Mouse (Mus musculus) cerebral cortex, adult 2 months (tissue): ENCODE results near the gene Pex19.

Source experiments
- WGBS: fragments of 180-500 bp; shearing (Covaris S2); methylation state at CpG from one replicate; pipeline ENCODE4 v1.1.7; 2018; 5-methylcytosine and 5-hydroxymethylcytosine counted together

Gene Pex19

DNA sequence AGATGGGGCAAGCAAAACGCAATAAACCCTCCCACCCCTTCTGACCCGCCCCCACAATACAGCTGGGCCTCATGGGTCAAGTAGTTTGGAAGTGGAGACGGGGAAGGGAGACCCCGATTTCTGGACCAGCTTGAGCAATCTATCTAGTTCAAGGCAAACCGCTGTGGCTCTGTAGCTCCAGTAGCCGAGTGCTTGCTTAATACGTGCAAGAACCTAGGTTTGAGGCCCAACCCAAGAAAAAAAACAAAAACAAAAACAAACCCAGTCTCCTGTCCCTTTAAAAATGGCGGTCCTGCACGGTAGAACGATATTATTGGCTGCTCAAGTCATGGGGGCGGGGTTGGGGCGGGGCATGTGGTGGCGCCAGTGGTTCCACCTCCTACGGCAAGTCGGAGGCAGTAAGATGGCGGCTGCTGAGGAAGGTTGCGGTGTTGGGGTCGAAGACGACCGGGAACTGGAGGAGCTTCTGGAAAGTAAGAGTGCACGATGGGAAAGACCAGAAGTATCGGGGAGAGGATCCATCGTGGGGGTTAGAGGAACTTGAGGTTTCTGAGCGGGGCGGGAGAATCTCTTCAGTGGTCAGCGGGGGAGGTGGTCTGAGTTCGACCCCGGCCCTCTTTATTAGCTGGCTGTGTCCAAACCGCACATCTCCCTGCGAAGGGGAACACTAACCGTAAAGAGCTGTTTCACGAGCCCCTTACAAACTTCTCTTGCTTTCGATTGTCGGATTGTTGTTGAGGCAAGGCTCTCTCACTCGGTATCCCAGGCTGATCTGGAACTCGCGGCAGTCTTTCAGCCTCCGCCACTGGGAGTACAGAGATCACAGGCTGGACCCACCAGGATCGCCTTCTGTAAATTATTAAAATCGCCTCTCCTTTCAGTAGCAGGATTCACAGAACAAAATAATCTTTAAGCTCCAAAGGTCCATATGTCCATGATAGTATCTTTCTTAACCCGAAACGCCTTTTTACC is at the start of gene Pex19:
Gene Pex19 (plus strand): TSS at position 380 of the 972 bp plus-strand sequence.
- WGBS: 1% methylated on average over 42 of the region's 42 CpGs

DNA sequence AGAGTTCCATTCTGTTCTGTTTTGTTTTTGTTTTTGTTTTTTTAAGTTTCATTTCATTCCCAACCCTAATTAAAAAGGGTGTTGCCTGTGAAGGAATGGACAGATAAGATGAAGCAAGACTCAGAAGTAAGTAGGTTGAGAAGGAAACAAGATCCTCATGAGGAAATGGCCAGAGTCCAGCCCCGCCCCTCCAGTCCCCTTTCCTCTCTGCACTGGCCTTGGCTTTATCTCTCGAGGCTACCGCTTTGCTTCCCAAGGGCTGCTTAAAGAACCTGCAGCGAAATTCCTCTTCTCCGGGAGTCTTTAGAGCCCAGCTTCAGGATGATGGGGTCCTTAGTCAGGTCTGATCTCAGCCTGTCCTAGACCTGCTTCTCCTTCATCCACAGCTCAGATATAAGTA is 48.6 kb upstream of the Pex19 start:
- WGBS: 73% methylated on average over 5 of the region's 5 CpGs

DNA sequence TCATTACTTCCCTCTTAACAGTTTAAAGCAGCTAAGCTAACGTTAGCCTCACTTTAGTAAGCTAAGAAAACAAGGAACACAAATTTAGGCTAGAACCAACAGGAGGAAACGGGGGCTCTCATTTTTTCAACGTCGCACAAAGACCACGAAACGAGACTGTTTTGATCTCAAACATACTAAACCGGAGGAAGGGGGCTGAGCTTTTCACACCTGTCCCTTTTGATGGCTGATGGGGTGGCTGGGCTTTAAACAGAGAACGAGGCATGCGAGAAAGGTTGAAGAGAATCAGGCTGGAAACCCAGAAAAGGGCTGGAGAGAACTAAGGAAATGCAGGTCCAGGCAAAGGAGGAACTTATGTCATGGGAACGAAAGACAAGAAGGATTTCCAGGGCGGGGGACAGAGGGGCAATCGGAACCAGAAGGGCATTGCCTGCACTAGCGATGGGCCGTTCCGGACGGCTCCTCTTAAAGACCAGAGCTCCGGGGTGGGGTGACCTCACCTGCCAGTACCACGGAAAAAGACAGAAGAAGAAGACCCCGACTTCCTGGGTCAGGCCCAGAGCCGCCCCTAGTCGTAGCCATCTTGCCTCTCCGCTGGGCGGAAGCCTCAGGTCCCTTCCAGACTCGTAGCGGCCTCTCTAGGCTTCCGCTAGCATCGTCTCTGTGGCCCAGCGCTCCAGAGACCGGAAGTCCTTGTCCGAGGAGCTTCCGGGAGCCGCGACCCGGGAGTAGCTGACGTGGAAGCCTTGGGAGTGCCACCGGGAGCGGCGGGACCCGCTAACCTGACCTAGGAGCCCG is 44.3 kb upstream of the Pex19 start, which contains the start of the genes Copa and Ncstn:
Gene Copa (plus strand): TSS at position 429 of the 798 bp plus-strand sequence.
Gene Ncstn (minus strand): TSS at position 695 of the 798 bp plus-strand sequence.
- WGBS: under 1% methylated on average over 40 of the region's 40 CpGs

DNA sequence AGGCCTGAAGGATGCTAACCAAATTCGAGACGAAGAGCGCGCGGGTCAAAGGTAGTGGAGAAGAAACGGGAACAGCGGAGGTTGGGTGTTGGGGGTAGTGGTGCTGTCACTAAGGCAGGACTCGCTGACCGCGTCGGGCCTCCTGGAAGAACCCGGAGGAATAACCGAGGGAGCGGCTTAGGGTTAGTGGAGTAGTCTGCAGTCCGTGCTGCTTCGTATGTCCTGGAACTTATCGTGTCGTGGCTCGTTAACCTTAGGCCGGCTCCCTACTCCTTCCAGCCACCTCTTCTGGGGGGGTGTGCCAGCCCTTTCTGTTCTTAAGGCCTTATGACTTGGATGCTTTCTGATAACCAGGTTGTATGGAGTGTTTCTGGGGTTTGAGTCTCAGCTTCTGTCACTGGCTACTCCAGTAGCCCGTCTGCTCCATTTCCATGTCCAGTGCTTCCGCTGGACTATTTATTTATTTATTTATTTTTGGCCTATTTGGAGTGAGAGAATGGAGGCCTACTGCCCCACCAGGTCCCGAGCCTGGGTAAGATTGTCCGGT is 43.6 kb upstream of the Pex19 start:
- 1% methylated on average over 24 of the region's 24 CpGs for WGBS

DNA sequence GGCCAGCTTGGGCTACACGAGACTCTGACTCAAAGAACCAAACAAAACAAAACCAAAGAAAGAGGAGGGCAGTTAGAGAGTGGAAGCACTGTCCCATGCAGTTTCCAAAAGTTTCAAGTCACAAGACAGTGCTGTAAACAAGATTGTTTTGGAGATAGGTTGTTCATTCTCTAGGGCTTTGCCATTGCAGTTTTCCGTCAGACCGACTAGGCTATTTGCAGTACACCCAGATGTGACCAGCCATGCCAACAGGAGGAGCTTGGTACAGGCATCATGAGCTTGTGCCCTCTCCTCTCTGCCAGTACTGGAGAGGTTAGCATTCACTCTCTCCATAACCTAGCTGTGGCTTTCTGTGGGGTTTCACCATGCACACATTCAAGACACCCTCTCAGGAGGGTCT is 33.0 kb upstream of the Pex19 start:
- 43% methylated on average over 3 of the region's 3 CpGs for WGBS

DNA sequence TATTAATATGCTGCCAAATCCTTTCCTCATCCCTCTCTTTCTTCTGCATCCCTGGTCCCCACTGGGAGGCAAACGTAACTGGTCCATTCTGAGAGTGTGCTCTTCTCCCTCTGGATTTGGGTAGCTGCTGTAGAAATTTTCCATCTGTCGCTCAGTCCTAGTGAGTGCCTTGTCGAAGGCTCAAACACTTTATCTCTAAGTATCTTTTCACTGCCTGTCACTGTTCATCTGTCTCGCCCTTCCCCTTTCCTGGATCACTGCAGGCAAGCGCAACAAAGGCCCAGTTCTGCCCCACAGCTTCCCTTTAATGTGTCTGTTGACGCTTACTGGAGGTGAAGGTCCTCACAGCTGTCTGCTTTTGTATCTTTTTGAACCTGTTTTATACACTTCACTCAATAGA is 31.4 kb upstream of the Pex19 start:
- 55% methylated on average over 6 of the region's 6 CpGs for WGBS

DNA sequence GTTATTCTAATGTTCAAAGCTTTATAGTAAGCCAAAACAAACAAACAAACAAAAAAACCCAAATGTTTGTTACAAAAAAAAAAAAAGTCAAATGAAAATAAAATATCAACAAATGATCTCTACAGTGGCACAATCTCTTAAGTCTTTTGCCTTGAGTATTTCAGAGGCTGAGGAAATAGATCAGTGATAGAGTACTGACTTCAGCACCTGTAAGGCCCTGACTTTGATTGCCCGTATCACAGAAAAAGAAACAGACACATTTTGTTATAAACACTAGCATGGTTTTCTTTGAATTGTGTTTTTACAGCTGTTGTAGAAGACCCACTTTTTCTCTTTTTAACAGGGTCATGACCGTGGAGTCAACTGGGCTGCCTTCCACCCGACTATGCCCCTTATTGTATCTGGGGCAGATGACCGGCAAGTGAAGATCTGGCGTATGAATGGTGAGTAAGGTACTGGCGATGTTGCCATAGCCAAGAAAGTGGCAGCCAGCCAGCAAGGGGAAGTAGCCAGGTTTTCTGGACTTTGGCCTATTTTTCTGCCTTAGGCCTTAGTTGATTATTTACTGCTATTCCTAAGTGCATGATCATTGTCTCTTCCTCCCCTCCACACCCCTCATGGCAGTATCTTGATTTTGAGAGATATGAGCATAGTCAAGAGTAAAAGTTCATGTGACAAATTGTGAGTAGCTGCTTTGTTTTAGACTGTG is 27.1 kb upstream of the Pex19 start:
- 53% methylated on average over 6 of the region's 6 CpGs for WGBS

DNA sequence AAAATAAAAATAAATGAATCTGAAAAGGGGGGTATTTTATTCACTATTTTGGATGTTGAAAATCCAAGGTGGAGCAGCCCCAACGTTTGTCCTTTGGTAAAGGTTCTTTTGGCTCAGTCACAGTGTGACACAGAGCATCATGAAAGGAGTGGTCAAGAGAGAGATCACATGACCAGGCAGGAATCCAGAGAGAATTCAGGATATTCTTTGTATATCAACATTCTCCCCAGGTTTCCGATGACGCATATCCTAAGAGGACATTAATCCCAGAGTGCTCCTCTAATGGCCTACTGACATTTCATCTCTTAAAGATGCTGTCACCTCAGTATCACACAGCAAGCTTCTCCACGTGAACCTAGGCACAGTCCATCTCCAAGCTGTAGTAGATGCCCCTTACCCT is 22.9 kb upstream of the Pex19 start:
- 75% methylated on average over 4 of the region's 4 CpGs for WGBS

DNA sequence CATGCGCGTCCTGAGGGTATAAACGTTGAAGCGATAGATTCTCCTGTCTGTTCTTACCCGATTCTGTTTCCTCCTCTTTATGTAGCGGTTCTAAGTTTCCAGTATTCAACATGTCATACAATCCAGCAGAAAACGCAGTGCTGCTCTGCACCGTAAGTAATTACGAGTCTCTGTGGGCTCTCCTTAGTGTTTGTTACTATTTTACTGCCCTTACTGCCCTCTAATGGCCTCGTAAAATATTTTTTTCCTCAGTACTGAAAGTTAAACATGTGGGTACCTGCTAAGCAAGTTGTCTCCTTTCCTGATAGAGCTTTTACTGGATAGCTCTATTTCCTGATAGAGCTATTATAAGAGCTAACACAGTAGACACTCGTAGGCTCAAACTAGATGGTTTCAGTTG is 21.5 kb upstream of the Pex19 start:
- WGBS: 74% methylated on average over 11 of the region's 11 CpGs

DNA sequence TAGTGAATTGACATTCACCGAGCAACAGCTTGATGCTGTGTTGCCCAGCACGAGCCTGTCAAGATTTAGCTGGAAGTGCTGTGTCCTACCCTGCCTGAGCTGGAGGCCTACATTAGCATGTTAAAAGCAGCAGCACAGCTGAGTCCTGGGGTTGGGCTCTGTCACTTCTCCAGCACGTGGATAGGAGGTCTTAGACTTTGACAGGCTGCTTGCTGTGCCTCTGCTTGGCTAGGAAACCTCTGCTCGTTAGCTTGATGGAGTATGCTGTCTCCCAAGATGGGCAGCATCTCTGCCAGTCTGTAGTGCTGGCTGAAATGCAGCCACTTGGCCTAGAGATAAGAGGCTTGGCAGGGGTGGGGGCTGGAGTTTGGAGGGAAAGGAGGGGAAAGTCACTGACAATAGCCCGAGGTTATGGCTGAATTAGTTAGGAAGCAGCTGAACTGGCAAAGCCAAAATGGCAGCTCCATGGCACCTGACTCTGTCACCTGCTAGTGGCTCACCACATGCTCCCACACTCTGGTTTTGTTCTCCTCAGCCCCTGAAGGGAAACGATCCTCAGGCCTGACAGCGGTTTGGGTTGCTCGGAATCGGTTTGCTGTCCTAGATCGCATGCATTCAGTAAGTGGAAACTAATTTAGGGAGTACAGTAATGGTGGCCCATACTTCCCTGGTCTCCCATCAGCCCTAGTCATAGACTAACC is 18.6 kb upstream of the Pex19 start:
- 63% methylated on average over 10 of the region's 10 CpGs for WGBS

DNA sequence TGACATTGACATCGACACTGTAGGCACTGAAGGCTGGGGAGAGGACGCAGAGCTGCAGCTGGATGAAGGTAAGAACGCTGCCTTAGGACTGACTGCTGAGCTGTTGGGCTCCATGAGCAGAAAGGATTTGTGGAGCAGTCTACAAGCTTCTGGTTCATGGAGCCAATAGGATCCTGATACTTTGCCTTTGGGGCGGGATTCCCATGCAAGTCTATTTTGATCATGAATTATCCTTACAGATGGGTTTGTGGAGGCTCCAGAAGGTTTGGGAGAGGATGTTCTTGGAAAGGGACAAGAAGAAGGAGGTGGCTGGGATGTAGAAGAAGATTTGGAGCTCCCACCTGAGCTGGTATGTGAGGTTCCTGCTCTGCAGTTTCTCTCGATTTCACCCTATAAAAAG is 9.6 kb upstream of the Pex19 start:
- 79% methylated on average over 5 of the region's 5 CpGs for WGBS

DNA sequence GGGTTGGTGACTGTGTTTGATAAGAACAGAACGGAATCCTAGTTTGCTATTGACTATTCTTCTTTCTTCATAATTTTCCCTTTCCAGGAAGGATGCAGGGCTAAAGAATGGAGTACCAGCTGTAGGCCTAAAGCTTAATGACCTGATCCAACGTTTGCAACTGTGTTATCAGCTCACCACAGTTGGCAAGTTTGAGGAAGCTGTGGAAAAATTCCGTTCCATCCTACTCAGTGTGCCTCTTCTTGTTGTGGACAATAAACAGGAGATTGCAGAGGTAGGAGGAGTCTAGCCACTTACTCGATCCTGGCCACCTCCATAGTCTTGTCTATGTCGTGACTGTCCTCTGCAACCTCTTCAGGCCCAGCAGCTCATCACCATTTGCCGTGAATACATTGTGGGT is 7.5 kb upstream of the Pex19 start:
- WGBS: 68% methylated on average over 6 of the region's 6 CpGs

DNA sequence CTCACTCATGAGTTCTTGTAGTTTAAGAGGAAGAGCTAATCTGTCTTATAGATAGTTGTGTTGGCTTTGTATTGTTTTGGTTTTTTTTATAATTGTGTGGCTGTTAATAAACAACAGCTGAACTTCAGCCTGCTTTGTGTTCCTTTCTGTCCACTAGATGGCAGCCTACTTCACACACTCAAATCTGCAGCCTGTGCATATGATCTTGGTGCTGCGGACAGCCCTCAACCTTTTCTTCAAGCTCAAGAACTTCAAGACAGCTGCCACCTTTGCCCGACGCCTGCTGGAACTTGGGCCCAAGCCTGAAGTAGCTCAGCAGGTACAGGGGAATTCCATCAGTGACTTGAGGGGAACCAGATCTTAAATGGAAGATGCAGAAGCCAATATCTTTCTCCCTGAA is 6.8 kb upstream of the Pex19 start:
- 23% methylated on average over 3 of the region's 3 CpGs for WGBS

DNA sequence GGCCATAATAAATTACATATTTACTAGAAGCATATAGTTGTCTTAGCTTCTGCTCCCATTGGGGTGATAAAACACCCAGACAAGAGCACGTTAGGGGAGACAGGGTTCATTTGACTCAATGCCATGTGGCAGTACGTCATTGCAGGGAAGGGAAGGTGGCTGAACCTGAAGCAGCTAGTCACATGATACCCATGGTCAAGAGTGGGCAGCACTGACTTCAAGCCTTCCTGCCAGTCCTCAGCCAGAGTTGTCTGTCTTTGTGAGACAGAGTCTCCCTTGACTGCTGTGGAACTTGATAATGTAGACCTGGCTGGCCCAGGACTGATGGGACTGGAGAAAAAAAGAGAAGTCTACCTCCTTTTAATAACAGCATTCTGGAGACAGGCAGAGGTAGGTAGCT is 3.9 kb upstream of the Pex19 start:
- WGBS: 67% methylated on average over 2 of the region's 2 CpGs

DNA sequence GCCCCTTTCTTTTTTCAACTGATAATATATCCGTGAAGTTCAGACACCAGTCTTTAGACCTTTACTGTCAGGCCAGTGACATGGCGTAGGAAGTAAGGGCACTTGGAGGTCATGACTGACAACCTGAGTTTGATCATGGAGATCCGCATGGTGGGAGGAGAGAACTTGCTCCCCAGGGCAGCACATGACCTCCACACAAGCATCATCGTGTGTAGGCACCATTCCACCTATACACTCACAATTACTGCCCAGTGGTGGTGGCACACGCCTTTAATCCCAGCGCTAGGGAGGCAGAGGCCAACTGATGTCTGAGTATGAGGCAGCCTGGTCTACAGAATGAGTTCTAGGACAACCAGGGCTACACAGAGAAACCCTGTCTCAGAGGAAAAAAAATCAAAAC is 2.0 kb upstream of the Pex19 start:
- 79% methylated on average over 6 of the region's 6 CpGs for WGBS

DNA sequence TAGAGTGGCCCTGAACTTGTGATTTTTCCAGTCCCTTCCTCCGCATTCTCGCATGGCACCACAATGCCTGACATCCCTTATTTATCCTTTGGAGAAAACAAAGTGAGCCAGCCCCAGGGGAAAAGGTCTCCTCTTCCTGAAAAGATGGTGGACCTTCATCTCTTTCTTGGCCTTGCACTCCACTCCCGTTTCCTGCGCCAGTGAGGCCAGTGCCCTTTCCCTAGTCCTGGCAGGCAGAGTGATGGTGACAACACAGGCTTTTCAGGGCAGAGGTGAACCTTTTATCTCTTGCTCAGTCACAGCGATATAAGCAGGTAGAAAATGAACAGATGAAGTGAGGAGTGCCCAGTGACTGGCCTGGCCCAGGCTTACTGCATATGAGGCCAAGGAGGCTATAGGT is 932 bp downstream of the Pex19 start:
- WGBS: 42% methylated on average over 5 of the region's 5 CpGs

DNA sequence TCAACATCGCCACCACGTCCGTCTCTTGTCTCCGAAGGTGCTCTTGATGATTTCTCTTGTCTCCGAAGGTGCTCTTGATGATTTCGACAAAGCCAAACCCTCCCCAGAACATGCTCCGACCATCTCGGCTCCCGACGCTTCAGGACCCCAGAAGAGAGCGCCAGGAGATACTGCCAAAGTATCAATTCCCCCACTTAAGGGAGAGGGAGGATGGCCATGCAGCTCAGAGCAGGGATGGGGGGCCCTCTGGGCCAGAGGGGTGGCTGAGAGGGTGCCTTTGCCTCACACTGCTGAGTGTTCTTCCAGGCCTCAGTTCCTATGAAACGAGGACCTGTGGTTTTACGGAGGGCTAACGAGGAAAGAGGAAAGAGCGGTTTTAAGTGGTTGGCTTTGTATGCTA is 2.0 kb downstream of the Pex19 start:
- 92% methylated on average over 15 of the region's 15 CpGs for WGBS

DNA sequence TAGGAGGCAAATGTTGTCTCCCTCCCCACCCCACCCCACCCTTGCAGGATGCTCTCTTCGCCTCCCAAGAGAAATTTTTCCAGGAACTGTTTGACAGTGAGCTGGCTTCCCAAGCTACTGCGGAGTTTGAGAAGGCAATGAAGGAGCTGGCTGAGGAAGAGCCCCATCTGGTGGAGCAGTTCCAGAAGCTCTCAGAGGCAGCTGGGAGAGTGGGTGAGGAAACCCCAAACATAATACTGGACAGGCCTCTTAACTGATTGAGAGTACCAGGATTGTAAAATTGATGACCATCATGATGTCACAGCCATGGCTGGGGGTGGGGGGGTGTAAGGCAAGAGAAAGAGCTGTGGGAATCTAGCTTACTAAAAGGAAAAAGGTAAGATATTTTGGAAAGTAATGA is 2.6 kb downstream of the Pex19 start:
- 25% methylated on average over 2 of the region's 2 CpGs for WGBS

DNA sequence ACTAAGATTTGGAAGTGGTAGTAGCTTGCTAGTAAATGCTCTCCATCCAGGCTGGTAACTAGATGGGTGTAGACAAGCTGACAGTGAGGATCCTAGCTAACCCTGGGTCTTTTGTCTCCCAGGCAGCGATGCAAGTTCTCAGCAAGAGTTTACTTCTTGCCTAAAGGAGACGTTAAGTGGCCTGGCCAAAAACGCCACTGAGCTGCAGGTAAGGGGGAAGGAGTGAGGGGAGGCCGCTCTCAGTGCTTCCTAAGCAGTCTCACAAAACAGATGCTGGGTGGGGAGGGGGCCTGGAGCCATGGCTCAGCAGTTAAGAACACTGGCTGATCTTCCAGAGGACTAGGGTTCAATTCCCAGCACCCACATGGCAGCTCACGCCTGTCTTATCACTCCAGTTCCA is 3.2 kb downstream of the Pex19 start:
- WGBS: 95% methylated on average over 5 of the region's 5 CpGs

DNA sequence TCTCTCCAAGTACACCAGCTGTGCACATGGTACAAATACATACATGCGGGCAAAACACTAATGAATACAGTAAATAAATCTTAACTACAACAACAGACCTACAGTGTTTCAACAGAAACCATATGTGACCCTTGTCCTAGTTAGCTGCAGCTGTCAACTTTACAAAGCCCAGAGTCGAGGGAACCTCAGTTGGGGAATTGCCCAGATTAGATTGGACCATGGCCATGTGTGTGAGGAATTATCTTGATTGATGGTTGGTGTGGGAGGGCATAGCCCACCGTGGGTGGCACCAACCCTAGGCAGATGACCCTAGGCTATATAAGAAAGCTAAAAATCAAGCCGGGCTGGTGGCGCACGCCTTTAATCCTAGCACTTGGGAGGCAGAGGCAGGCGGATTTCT is 5.8 kb downstream of the Pex19 start:
- 80% methylated on average over 7 of the region's 7 CpGs for WGBS

DNA sequence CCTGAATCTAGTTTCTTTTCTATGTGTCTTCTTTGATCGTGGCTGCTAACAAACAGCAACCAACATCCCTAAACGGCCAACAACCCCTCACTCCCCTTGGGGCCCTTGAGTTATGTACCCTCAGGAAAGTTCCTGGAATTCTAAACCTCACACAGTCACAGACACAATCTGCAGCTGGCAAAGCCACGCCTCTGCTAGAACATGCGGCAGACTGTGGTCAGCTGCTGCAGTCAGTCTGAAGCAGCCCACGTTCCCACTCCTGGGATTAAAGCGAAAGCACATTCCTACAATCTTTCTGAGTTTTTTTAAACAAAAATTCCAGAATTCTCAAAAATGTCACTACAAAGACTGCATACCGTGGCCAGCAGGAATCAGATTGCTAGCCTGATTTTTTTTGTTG is 7.0 kb downstream of the Pex19 start:
- WGBS: 73% methylated on average over 7 of the region's 7 CpGs
